Mouse (Mus musculus): ENCODE results near the gene Srgap2. TPM values are rescaled to one million over a fixed set of nuclear protein-coding genes. Genes with fewer than 3 reads are reported as not detected.
A peak's percentile ranks its signal among the peaks of the same experiment; 100 is the strongest.

The Srgap2 gene
- total RNA-seq, 2 experiments from 2014 or later: 10.1 to 12.2 TPM

GRCm38 (mm10) chr1:131298171-131298570 is 229.0 kb downstream of the Srgap2 start:
- no peak for TF ChIP-seq CTCF (IDR thresholded peaks at IDR 0.05)
- H3K27ac ChIP-seq: no peak overlapping the region
- H3K4me3 ChIP-seq: no peak overlapping the region
- intact Hi-C loops (cut with DNase I): no loop called here
- DNase-seq: no peak

GRCm38 (mm10) chr1:131296726-131297125 is 230.4 kb downstream of the Srgap2 start:
- intact Hi-C loops (cut with DNase I): no loop called here

GRCm38 (mm10) chr1:131295200-131295599 is 232.0 kb downstream of the Srgap2 start:
- H3K27ac ChIP-seq: no peak overlapping the region
- intact Hi-C loops (cut with DNase I): no loop called here
- H3K4me3 ChIP-seq: no peak overlapping the region
- no peak for TF ChIP-seq CTCF (IDR thresholded peaks at IDR 0.05)
- DNase-seq: no peak

More at GRCm38 (mm10) chr1:131296726-131297125, 230.4 kb downstream of the Srgap2 start:
- no peak overlapping the region for H3K27ac ChIP-seq
- no peak for DNase-seq
- no peak overlapping the region for H3K4me3 ChIP-seq
- no peak for TF ChIP-seq CTCF (IDR thresholded peaks at IDR 0.05)

DNA sequence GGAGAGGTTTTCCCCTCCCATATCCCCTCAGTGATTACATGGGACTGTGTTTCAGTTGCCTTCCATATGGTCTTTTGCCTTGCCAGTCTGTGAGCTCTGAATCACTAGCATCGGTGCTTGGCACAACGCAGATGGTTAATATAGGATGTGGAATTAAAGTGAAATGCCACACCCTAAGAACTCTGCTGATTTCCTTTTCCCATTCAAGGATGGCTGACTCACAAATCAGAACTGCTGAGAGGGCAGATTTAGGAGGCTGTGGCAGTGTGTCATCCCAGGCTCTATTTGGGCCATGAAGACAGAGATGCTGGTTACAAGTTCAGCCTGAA is 233.3 kb downstream of the Srgap2 start:
- no peak overlapping the region for H3K4me3 ChIP-seq
- DNase-seq: no peak
- no peak overlapping the region for H3K27ac ChIP-seq
- no peak for TF ChIP-seq CTCF (IDR thresholded peaks at IDR 0.05)
- intact Hi-C loops (cut with DNase I): loop anchor here (5.0 kb wide), 1 partner anchor 68 kb away; no protein-coding TSS in a partner anchor

- Histone ChIP-seq H3K4me3 (no peak overlapping the region), H3K27ac (no peak overlapping the region)
- intact Hi-C loops (cut with DNase I): loop anchor here (5.0 kb wide), 1 partner anchor 69 kb away; no protein-coding TSS in a partner anchor
- no peak for DNase-seq
- no peak for TF ChIP-seq CTCF (IDR thresholded peaks at IDR 0.05)
These were observed 233.8 kb downstream of the Srgap2 start for GRCm38 (mm10) chr1:131293221-131293921.

DNA sequence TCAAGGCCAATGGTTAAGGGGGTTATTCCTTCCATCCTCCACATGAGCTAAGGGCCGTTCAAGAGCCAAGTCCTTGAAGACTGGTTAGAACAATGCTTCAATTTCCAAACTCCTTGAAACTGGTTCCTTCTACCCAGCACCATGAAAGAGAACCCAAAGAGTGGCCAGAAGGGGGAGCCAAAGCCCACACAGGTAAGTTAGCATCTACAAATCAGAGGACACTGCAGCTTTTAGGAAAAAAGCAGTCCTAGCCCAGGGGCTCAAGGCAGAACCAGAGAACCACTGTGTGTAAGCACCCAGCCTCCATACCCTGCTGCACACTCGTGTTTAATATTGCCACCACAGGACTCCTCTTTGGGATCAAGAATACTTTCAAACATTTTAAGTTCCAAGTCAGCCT is 236.5 kb downstream of the Srgap2 start:
- peak; percentile 69 for DNase-seq

DNA sequence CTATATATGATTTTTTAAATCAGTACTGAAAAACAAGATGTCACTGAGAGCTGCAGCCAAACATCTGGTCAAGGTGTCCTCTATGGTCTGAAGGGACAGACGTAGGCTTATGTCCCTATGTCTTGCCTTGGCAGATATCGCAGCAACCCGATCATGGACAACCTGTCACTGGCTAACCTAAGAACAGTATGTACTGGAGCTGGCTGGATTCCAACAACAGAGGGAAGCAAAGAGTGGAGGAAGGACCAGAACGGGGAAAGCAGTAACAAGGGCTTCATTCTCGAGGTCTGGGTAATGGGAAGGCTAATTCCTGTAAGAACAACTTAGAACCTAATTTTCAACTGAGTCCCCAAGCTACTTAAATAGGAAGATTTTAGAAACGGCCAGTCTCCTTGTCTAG is 238.2 kb downstream of the Srgap2 start:
- no peak for TF ChIP-seq CTCF (IDR thresholded peaks at IDR 0.05)

More for the DNA sequence above, 236.5 kb downstream of the Srgap2 start:
- H3K4me3 ChIP-seq: no peak overlapping the region
- intact Hi-C loops (cut with DNase I): loop anchor here (1.0 to 5.0 kb wide), 2 partner anchors 72 to 265 kb away; no protein-coding TSS in a partner anchor
- TF ChIP-seq CTCF (IDR thresholded peaks at IDR 0.05): peak; percentile 85
- no peak overlapping the region for H3K27ac ChIP-seq

GRCm38 (mm10) chr1:131287267-131287666 is 239.9 kb downstream of the Srgap2 start:
- TF ChIP-seq CTCF (IDR thresholded peaks at IDR 0.05): no peak
- no peak for DNase-seq
- Histone ChIP-seq H3K4me3 (no peak overlapping the region), H3K27ac (no peak overlapping the region)
- intact Hi-C loops (cut with DNase I): no loop called here

More for the DNA sequence above, 238.2 kb downstream of the Srgap2 start:
- intact Hi-C loops (cut with DNase I): no loop called here
- no peak overlapping the region for H3K27ac ChIP-seq
- H3K4me3 ChIP-seq: no peak overlapping the region
- DNase-seq: no peak

DNA sequence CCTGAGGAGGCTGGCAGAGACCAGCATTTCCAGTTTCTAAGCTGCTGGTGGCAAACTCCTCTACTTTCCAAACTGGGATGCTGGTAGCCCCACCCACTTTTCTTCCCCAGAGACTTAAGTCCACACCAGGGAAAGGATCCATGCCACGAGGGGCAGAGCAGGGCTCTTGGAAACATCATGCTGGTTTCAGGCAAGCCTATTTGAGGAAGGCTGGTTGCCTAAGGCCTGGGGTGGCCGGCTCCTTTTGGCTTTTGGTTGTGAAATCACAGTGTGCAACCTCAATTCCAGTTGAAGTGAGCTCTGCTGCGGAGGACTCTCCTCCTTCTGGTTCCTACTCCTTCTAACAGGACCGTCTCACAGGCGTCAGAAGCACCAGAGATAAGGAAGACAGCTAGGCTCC is 240.3 kb downstream of the Srgap2 start:
- DNase-seq: no peak
- Histone ChIP-seq H3K4me3 (no peak overlapping the region), H3K27ac (no peak overlapping the region)
- no peak for TF ChIP-seq CTCF (IDR thresholded peaks at IDR 0.05)
- intact Hi-C loops (cut with DNase I): no loop called here

- no peak for TF ChIP-seq CTCF (IDR thresholded peaks at IDR 0.05)
- intact Hi-C loops (cut with DNase I): no loop called here
- no peak overlapping the region for H3K4me3 ChIP-seq
- H3K27ac ChIP-seq: no peak overlapping the region
- DNase-seq: no peak
These were observed 242.5 kb downstream of the Srgap2 start for GRCm38 (mm10) chr1:131284616-131285015.

- intact Hi-C loops (cut with DNase I): no loop called here
- no peak for TF ChIP-seq CTCF (IDR thresholded peaks at IDR 0.05)
These were observed 243.0 kb downstream of the Srgap2 start for GRCm38 (mm10) chr1:131284167-131284566.

GRCm38 (mm10) chr1:131281731-131282130 is 245.4 kb downstream of the Srgap2 start:
- no peak overlapping the region for H3K27ac ChIP-seq
- TF ChIP-seq CTCF (IDR thresholded peaks at IDR 0.05): no peak
- no peak for DNase-seq
- intact Hi-C loops (cut with DNase I): no loop called here
- H3K4me3 ChIP-seq: no peak overlapping the region

More at GRCm38 (mm10) chr1:131284167-131284566, 243.0 kb downstream of the Srgap2 start:
- no peak overlapping the region for H3K4me3 ChIP-seq
- H3K27ac ChIP-seq: no peak overlapping the region
- DNase-seq: no peak

- intact Hi-C loops (cut with DNase I): no loop called here
- H3K4me3 ChIP-seq: no peak overlapping the region
- DNase-seq: no peak
- TF ChIP-seq CTCF (IDR thresholded peaks at IDR 0.05): no peak
- no peak overlapping the region for H3K27ac ChIP-seq
These were observed 246.9 kb downstream of the Srgap2 start for GRCm38 (mm10) chr1:131280280-131280679.

- peak within 1 kb of the TSS; percentile 72 for H3K4me3 ChIP-seq
- peak within 1 kb of the TSS; percentile 71 for H3K27ac ChIP-seq
- intact Hi-C loops (cut with DNase I): no loop called here
- TF ChIP-seq CTCF (IDR thresholded peaks at IDR 0.05): no peak
- DNase-seq: no peak
These were observed 247.7 kb downstream of the Srgap2 start, which contains the start of gene Ikbke for GRCm38 (mm10) chr1:131279456-131279776. Gene Ikbke (minus strand): TSS chr1:131279606.

All from gastrocnemius, adult 2 months (tissue).